Mouse (Mus musculus): Measurements from ENCODE around the gene Prkcz. TPM values are rescaled to one million over a fixed set of nuclear protein-coding genes. Genes with fewer than 3 reads are reported as not detected.

Prkcz gene
- polyA plus RNA-seq, 1 experiment from 2014 or later, result 16.8 TPM

DNA sequence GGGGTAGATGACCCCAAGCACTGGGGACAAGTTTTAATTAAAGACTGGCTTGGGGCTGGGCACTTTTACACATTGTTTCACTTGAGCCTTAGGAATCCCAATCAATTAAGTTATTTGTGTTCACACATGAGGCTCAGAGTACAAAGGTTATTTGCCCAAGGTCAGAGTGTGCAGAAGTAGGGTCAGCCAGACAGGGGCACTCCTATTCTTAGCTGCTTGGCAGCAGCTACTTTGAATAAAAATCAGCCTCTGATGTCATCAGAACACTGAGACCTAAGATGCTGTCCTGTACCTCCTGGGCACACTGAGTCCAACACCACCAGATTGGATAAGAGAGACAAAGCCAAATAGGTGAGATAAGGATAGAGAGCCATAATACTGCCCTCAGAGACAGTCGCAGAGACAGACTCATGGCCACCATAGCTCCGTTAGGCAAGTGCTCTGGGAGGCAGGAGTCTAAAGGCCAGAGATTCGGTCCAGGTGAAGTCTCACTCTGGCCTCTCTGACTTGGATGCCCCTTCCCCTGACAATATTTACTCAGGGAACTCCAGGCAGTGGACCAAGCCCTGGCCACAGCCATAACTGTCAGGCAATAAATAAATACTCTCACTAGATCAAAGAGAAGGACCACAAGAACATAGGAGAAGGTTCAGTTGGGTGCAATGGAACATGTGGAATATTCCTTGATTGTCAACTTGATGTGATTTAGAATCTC is 37.9 kb downstream of the Prkcz start:
- Histone ChIP-seq H3K4me3 (no peak overlapping the region), H3K36me3 (replicated peaks) (no peaks in the 10 kb centered on the region), H3K4me1 (peaks cover 48% of the 10 kb centered on the region), H3K9me3 (no peaks in the 10 kb centered on the region), H3K27me3 (ENCODE audit: poor library complexity, severe bottlenecking) (0 out of 2 replicates have a peak, but pooled peaks cover 13% of the 10 kb centered on the region), H3K27ac (no peak overlapping the region)
- no peak for DNase-seq (ENCODE audit: extremely low spot score, low spot score)
- 77% methylated on average over 3 of the region's 3 CpGs for WGBS

DNA sequence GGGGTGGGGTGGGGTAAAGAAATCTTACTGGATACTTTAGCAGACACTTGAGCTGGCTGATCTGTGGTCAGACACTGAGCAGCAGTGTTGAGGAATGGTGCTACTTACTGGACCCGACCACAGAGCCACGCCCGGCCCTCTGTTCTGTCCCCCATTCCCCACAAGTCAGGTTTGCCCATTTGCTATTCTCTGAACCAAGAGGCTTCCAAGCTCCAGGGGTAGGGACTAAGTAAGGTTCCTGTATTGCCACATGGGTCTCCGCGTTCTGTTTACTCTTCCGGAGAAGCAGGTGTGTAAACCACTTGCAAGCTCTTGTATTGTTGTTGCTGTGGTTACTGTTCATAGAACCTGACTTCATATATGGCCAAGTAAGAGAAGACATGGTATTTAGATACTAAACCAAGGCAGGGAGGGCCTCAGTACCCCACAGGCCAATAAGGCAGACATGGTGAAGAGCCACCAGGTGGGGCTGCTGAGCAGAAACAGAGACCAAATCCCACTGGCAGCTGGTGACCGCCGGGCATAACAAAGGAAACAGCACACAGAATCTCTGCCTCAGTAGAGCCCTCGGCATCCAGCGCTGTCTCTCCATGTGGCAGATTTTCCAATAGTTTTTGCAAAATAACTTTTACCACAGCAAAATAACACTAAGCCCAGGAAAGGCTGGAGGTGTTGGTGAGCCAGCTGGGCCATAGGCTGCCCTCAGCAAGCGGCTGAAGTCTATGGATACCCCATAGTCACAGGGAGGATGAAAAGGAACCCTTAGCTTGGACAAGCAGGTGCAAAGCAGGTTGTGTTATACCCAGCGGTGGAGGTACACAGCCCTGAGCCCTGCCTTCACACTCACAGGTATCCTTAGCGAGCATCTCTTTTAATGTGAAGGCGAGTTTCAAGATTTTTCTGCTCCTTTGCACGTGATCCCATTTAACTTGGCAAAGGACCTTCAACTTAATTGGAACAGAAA is 40.6 kb downstream of the Prkcz start:
- Histone ChIP-seq H3K9me3 (no peaks in the 10 kb centered on the region), H3K4me3 (peak overlapping the region; percentile 12; the same call in 1 of the 2 replicates), H3K36me3 (replicated peaks) (no peaks in the 10 kb centered on the region), H3K27me3 (ENCODE audit: poor library complexity, severe bottlenecking) (0 out of 2 replicates have a peak, but pooled peaks cover 13% of the 10 kb centered on the region), H3K4me1 (peaks cover 41% of the 10 kb centered on the region), H3K27ac (peak overlapping the region; percentile 82)
- 57% methylated on average over 15 of the region's 15 CpGs for WGBS
- DNase-seq (ENCODE audit: extremely low spot score, low spot score), result peak; percentile 81

DNA sequence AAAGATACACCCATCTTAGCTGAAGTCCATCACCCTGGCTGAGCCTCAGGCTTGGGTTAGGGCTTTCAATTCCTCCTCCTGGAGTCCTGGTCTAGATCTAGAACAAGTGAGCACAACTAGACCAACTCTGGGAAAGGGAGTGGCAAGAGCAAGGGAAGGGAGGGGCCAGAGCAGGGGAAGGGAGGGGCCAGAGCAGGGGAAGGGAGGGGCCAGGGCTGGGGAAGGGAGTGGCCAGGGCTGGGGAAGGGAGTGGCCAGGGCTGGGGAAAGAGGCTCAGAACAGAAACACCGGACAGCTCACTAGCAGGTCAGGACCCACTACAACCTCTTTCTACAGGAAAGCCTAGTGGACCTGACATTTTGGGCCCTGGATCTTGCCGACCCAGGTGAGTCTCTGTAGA is 42.9 kb downstream of the Prkcz start:
- Histone ChIP-seq H3K27me3 (ENCODE audit: poor library complexity, severe bottlenecking) (0 out of 2 replicates have a peak, but pooled peaks cover 13% of the 10 kb centered on the region), H3K4me3 (no peak overlapping the region), H3K9me3 (no peaks in the 10 kb centered on the region), H3K27ac (no peak overlapping the region), H3K4me1 (peaks cover 27% of the 10 kb centered on the region), H3K36me3 (replicated peaks) (no peaks in the 10 kb centered on the region)
- no peak for DNase-seq (ENCODE audit: extremely low spot score, low spot score)
- WGBS, result 52% methylated on average over 2 of the region's 2 CpGs

DNA sequence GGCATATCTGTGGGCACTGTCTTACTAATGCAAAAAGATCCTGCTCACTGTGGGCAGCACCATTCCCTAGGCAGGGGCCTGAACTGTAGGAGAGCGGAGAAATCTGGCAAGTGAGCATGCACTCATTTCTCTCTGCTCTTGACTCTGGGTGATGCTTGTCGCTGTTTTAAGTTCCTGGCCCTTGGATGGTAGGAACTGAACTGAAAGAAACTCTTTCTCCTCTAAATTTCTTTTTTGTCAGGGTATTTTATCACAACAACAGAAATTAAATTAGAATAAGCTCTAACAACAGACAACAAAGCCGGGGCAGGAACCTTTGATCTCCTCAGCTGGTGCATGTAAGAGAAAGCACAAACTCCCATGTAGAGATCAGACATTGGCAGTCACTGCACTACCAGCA is 46.1 kb downstream of the Prkcz start:
- no peak for DNase-seq (ENCODE audit: extremely low spot score, low spot score)
- no peaks in the 10 kb centered on the region for H3K9me3 ChIP-seq
- no peaks in the 10 kb centered on the region for H3K27me3 ChIP-seq (ENCODE audit: poor library complexity, severe bottlenecking)
- 90% methylated on average over 3 of the region's 3 CpGs for WGBS
- no peak overlapping the region for H3K27ac ChIP-seq
- no peak overlapping the region for H3K4me3 ChIP-seq
- no peaks in the 10 kb centered on the region for H3K36me3 ChIP-seq (replicated peaks)
- peaks cover 5% of the 10 kb centered on the region; the same call in 1 of the 2 replicates for H3K4me1 ChIP-seq

DNA sequence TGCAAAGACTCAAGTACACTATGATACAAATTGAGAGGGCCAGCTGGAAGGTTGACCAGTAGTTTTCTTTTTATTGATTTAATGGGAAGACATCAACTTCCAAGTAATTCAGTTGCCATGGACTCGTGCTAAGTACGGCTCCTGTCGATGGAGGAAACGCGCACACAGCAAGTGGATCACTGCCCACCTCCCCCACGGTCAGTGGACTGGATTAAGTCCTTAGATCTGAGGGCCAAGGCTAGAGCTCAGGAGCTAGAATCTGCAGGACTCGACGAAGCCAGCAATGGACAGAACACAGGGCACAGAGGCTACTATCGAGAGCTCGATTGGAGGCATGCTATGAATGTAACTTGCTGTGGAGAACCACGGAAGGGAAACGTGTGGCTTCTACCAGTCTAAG is 52.5 kb downstream of the Prkcz start:
- no peak for DNase-seq (ENCODE audit: extremely low spot score, low spot score)
- Histone ChIP-seq H3K4me3 (no peak overlapping the region), H3K27ac (no peak overlapping the region), H3K9me3 (no peaks in the 10 kb centered on the region), H3K36me3 (replicated peaks) (no peaks in the 10 kb centered on the region), H3K27me3 (ENCODE audit: poor library complexity, severe bottlenecking) (peaks cover 13% of the 10 kb centered on the region), H3K4me1 (peaks cover 44% of the 10 kb centered on the region)
- 87% methylated on average over 12 of the region's 12 CpGs for WGBS

DNA sequence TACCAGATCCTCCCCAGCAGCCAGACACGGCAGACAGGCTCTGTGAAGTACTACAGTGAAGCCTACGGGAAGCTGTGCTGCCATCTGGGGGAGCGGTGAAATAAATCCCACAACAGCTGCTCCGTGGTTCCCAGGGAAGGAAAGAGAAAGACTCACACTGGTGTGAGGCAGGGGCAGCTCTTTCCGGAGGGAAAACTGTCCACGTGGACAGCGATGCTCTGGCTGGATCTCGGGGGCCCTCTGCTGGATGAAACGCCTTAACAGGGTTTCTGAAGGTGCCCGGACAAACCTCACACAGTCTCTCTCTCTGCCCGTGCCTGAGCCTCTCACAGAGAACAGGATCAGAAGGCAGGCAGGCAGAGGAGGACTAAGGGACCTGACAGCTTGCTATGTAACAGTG is 53.1 kb downstream of the Prkcz start:
- Histone ChIP-seq H3K9me3 (no peaks in the 10 kb centered on the region), H3K36me3 (replicated peaks) (no peaks in the 10 kb centered on the region), H3K27ac (peak overlapping the region; percentile 83), H3K4me1 (peaks cover 44% of the 10 kb centered on the region), H3K4me3 (peak overlapping the region; percentile 27), H3K27me3 (ENCODE audit: poor library complexity, severe bottlenecking) (peaks cover 13% of the 10 kb centered on the region)
- WGBS, result 4% methylated on average over 11 of the region's 11 CpGs
- DNase-seq (ENCODE audit: extremely low spot score, low spot score), result peak; percentile 83

DNA sequence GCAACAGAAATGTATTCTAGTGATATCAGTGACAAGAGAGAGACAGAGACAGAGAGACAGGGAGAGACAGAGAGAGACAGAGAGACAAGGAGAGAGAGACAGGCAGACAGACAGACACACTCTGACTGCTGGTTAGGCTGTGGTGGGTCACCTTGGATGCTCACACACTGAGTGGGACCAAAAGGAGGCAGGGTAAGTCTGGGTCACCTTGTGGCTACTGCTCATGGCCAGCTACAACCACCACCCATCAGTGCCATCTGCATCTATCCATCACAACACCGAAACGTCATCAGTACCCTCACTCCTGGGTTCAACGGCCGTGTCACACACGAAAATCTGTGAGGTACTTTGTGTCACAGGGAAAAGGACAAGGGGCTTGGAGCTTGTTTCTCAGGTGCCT is 53.6 kb downstream of the Prkcz start:
- no peak for DNase-seq (ENCODE audit: extremely low spot score, low spot score)
- Histone ChIP-seq H3K27me3 (ENCODE audit: poor library complexity, severe bottlenecking) (peaks cover 13% of the 10 kb centered on the region), H3K4me1 (peaks cover 44% of the 10 kb centered on the region), H3K4me3 (peak overlapping the region; percentile 27), H3K9me3 (no peaks in the 10 kb centered on the region), H3K36me3 (replicated peaks) (no peaks in the 10 kb centered on the region), H3K27ac (peak overlapping the region; percentile 83)
- WGBS, result 83% methylated on average over 5 of the region's 5 CpGs

DNA sequence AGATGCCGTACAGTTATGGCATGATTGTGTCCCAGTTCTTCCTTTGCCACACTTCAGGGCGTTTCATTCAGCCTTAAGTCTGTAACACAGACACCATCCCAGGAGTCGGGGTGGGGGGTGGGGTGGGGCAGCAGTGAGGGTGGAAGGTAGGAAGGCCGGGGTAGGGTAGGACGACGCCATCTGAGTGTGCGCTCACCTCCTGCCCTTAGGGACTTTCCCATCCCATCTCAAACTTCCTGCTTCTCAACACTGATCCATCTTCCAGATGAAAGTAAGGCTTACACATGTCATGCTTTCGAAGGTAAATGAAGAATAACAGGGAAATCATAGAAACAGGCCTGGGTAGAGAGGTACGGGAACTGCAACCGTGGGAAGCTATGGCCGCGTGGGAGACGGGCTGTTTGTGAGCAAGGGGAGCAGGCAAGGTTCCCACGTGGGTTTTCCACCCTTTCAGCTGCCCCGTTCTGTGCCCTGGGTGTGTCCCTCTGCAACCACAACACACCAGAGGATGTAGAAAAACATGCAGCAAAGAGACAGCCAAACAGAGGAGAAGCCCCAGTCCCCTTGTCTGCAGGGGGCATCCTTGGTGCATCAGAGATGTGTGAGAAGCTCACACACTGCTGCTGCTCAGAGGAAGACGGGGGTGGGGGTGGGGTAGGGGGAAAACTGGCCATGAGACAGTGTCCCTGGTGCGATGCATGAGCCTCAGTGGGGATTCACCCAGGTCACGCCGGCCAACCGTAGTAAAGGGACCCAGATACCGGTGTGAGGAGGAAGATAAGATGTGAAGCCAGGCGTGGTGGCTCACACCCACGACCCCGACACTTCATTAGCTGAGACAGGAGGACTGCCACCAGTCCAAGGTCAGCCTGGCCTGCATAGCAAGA is 54.6 kb downstream of the Prkcz start:
- Histone ChIP-seq H3K27ac (peak overlapping the region; percentile 77), H3K4me1 (peaks cover 50% of the 10 kb centered on the region), H3K9me3 (no peaks in the 10 kb centered on the region), H3K36me3 (replicated peaks) (no peaks in the 10 kb centered on the region), H3K4me3 (no peak overlapping the region), H3K27me3 (ENCODE audit: poor library complexity, severe bottlenecking) (peaks cover 13% of the 10 kb centered on the region)
- DNase-seq (ENCODE audit: extremely low spot score, low spot score), result no peak
- WGBS, result 76% methylated on average over 24 of the region's 24 CpGs

DNA sequence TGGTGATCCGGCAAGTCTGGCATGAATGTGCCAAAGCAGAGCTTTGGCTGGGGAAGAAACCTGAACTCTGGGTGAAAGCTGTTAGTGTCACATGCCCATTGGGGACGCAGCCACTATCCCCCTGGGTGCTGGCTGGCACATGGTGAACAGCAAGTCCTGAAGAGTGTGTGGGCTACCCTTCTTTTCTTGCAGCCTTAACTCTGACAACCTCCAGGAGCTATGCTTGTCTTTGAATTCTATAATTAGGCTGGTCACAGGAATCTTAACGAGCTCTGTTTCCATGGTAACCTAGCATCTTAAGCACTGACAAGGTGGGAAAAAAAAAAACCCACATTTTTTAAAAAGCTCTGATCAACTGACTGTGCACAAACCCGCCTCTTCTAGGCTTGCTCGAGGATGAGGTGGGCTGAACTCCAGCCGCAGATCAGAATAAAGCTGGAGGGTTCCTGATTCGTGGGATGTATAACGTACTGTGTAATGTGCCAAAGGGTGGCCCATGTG is 55.6 kb downstream of the Prkcz start:
- peak; percentile 30 for DNase-seq (ENCODE audit: extremely low spot score, low spot score)
- peaks cover 13% of the 10 kb centered on the region for H3K27me3 ChIP-seq (ENCODE audit: poor library complexity, severe bottlenecking)
- H3K4me1 ChIP-seq, result peaks cover 53% of the 10 kb centered on the region
- no peaks in the 10 kb centered on the region for H3K9me3 ChIP-seq
- no peaks in the 10 kb centered on the region for H3K36me3 ChIP-seq (replicated peaks)
- WGBS, result 38% methylated on average over 8 of the region's 8 CpGs
- no peak overlapping the region; the same call in 1 of the 2 replicates for H3K4me3 ChIP-seq
- H3K27ac ChIP-seq, result peak overlapping the region; percentile 77

DNA sequence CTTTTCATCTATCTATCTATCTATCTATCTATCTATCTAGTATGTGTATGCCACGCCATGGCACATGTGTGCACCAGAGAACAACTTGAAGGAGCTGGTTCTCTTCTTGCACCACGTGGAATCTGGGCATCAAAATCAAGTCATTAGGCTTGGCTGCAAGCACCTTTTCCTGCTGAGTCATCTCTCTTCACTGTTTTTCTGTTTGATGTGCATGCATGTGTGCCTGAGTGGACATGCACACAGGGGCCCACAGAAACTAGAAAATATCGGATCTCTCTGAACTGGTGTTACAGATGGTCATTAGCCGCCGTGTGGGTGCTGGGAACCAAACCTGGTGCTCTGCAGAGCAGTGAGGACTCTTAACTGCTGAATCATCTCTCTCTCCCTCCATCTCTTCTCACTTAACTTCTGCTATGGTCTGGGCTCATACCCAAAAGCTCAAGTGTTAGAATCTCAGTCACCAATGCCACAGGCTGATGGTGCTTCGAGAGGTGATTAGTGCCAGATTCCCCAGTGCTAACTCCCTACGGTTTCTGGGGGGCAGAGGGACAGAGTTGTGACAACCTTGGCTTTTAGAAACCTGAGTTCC is 56.6 kb downstream of the Prkcz start:
- Histone ChIP-seq H3K4me3 (no peak overlapping the region), H3K36me3 (replicated peaks) (no peaks in the 10 kb centered on the region), H3K27me3 (ENCODE audit: poor library complexity, severe bottlenecking) (peaks cover 13% of the 10 kb centered on the region), H3K27ac (peak overlapping the region; percentile 59), H3K4me1 (peaks cover 61% of the 10 kb centered on the region), H3K9me3 (no peaks in the 10 kb centered on the region)
- DNase-seq (ENCODE audit: extremely low spot score, low spot score), result no peak
- 90% methylated on average over 7 of the region's 7 CpGs for WGBS

DNA sequence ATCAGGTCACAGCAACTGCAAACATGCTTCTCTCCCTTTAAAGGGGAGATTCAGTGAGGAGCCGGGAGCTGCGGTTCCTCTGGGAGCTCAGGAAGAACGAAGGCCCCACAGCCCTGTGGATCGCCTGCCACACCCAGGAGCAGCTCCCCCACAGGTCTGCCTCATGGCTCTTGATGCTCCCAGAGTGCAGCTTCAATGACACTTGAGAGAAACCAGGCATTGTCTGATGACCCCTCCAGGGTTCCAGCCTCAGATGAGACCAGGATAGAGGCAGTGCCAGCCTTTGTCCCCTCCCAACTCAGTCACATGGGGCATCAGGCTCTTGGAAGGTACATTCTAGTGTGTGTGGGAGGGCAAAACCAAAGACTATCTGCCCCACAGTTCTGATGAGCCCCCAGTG is 59.2 kb downstream of the Prkcz start:
- Histone ChIP-seq H3K4me3 (no peak overlapping the region), H3K27me3 (ENCODE audit: poor library complexity, severe bottlenecking) (peaks cover 3% of the 10 kb centered on the region), H3K9me3 (no peaks in the 10 kb centered on the region), H3K27ac (0 out of 2 replicates have a peak overlapping the region, but pooled peaks have one; percentile 30), H3K4me1 (peaks cover 42% of the 10 kb centered on the region), H3K36me3 (replicated peaks) (no peaks in the 10 kb centered on the region)
- 75% methylated on average over 4 of the region's 4 CpGs for WGBS
- no peak for DNase-seq (ENCODE audit: extremely low spot score, low spot score)

DNA sequence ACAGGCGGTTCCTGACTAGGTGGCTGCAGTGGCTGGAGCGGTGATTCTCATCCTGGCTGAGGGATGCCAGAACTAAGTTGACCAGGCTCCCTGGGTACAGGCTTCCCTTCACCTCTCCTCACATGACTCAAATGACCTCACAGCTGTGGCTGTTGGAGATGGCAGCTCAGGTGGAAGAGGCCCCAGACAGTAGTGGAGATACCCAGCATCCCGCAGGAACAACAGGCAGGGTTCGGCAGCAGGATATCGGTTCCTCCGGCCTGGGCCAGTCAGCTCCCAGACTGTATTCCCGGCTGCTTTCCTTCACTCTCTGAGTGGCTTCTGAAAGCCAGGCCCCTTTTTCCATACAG is 60.1 kb downstream of the Prkcz start:
- peaks cover 33% of the 10 kb centered on the region for H3K4me1 ChIP-seq
- H3K27me3 ChIP-seq (ENCODE audit: poor library complexity, severe bottlenecking), result no peaks in the 10 kb centered on the region
- H3K27ac ChIP-seq, result peak overlapping the region; percentile 21; the same call in 1 of the 2 replicates
- no peak for DNase-seq (ENCODE audit: extremely low spot score, low spot score)
- no peak overlapping the region for H3K4me3 ChIP-seq
- H3K9me3 ChIP-seq, result no peaks in the 10 kb centered on the region
- WGBS, result 94% methylated on average over 7 of the region's 7 CpGs
- H3K36me3 ChIP-seq (replicated peaks), result no peaks in the 10 kb centered on the region
